Mouse (Mus musculus) limb, embryonic 11.5 days (tissue): Measurements from ENCODE around the gene R3hdm4. TPM values are rescaled to one million over a fixed set of nuclear protein-coding genes. Genes with fewer than 3 reads are reported as not detected.

ENCODE experiments used
- ATAC-seq: fragments of 200-750 bp; cut with Nextera tagmentation; 2 replicates; pipeline ENCODE4 v1.8.0; 2017; ENCODE audit warnings: low read depth; ENCODE audit not compliant: insufficient number of reproducible peaks, low FRiP score, low TSS enrichment
- DNase-seq: peaks from one replicate; pipeline ENCODE4 v3.0.0-alpha.2; 2015; ENCODE audit warnings: low spot score
- H3K27ac ChIP-seq: fragments of 300-500 bp; sonication (generic); replicated peaks from 2 replicates; pipeline ENCODE4 v1.5.1; 2014; ENCODE audit warnings: low read depth, mild to moderate bottlenecking, low read length
- H3K27me3 ChIP-seq: fragments of 300-500 bp; sonication (generic); 2 replicates; pipeline ENCODE4 v1.6.1; 2014; ENCODE audit warnings: mild to moderate bottlenecking, low read length, mixed read lengths; ENCODE audit not compliant: control insufficient read depth, insufficient read depth
- H3K36me3 ChIP-seq: fragments of 300-500 bp; sonication (generic); 2 replicates; pipeline ENCODE4 v1.6.1; 2014; ENCODE audit warnings: mild to moderate bottlenecking, low read length, moderate library complexity, mixed read lengths; ENCODE audit not compliant: control insufficient read depth, insufficient read depth
- H3K4me1 ChIP-seq: fragments of 300-500 bp; sonication (generic); 2 replicates; pipeline ENCODE4 v1.6.1; 2014; ENCODE audit warnings: low read length, mixed read lengths; ENCODE audit not compliant: control insufficient read depth, insufficient read depth
- H3K4me2 ChIP-seq: fragments of 300-500 bp; sonication (generic); 2 replicates; pipeline ENCODE4 v1.6.1; 2014; ENCODE audit warnings: low read depth, mild to moderate bottlenecking, moderate library complexity; ENCODE audit not compliant: severe bottlenecking
- H3K4me3 ChIP-seq: fragments of 300-500 bp; sonication (generic); 2 replicates; pipeline ENCODE4 v1.5.1; 2014; ENCODE audit warnings: low read depth, low read length
- H3K9ac ChIP-seq: fragments of 300-500 bp; sonication (generic); 2 replicates; pipeline ENCODE4 v1.6.1; 2014; ENCODE audit warnings: mild to moderate bottlenecking, low read length
- H3K9me3 ChIP-seq: fragments of 300-500 bp; sonication (generic); 2 replicates; pipeline ENCODE4 v1.6.1; 2016; ENCODE audit warnings: low read length; ENCODE audit not compliant: control insufficient read depth
- WGBS: fragments of 180-500 bp; shearing (Covaris S2); extraction: QIAGEN DNeasy Blood & Tissue Kit; methylation state at CpG from one replicate; pipeline ENCODE4 v1.1.7; 2014; 5-methylcytosine and 5-hydroxymethylcytosine counted together
- polyA plus RNA-seq: library from polyadenylated mRNA; unstranded; fragments of >200 nt; fragmentation: Nextera tagmentation; extraction: Ambion mirVana; gene quantifications from 2 replicates; pipeline ENCODE4 v1.2.1, GENCODE M21; 2014

Gene R3hdm4
- polyA plus RNA-seq, 1 experiment from 2014 or later, result 133 TPM

DNA sequence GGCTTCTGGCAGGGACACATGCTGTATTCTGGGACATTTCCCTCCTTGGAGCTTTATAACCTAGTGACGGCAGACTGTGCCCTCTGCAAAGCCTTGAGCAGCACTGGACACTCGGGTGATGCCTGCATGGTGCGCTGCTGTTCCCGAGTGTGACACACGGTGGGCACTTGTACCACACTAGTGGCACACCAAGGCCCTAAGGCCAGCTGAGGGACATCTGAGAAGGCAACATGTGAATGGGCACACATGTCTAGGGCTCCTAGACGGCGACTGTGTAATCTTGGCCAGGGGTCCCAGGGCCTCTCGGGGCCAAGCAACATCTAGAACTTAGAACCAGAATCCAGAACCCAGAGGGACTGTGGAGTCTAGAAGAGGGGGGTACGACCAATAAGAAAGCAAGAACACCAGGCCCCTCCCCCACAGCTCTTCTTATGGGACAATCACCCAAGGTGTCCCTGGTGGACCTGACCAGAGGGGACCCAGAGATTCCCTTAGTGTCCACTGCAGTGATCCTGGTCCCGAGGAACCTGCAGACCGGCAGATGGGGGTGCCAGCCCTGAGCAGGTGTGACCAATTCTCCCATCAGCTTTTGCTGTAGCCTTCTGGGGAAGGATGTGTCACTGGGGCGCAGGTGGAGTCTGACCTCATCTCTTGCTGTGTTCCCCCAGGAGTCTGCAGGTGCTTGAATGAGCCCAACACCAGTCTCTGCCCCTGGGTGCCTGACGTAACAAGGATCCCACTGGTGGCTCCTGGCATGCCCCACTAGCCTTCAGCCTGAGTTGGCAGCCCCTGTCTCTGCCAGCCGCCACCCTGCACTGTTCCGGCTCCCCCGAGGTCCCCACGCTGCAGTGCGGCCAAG is 9.2 kb upstream of the R3hdm4 start:
- no peaks in the 10 kb centered on the region for H3K9me3 ChIP-seq
- H3K36me3 ChIP-seq, result peaks cover 12% of the 10 kb centered on the region
- H3K27me3 ChIP-seq, result no peaks in the 10 kb centered on the region
- peaks cover 54% of the 10 kb centered on the region for H3K4me1 ChIP-seq
- peak overlapping the region; percentile 22; the same call in 1 of the 2 replicates for H3K4me2 ChIP-seq
- no peak overlapping the region for H3K9ac ChIP-seq
- ATAC-seq (no peak), DNase-seq (no peak)
- H3K4me3 ChIP-seq, result no peak overlapping the region
- H3K27ac ChIP-seq, result no peak overlapping the region
- 88% methylated on average over 18 of the region's 18 CpGs for WGBS

DNA sequence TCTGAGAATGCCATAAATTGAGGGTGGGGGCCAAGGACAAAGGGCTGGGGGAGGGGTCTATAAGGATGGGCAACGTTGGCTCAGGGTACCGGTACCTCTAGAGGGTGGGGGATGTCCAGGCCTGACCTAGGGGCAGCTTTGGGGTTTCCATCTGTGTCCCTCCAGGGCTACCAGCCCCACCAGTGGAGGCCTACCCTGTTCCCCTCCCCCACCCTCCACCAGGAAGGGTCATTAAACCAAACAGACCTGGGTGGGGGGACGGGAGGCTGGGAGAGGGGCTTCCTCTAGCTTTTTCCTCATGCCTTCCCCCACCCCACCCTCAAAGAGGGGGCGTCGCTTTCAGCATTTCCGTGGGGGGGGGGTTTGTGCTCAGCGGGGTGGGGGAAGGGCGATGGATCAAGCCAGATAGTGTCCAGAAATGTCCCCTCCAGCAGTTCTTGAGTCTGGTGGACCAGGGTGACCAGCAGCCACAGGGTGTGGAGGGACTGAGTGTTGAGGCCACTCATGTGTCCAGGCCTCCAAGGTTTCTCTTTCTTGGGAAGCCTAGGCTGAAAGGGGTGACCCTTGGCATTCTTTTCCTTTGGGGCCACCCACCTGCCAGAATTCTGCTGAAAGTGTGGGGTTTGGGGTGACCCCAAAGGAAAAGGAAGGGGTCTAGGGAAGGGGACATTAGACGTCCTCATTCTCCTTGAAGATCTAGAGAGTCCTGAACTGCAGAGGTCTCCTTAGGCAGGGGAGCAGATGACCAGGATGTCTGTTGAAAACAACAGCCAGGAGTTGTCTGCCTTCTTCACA is 8.1 kb upstream of the R3hdm4 start:
- Histone ChIP-seq H3K4me2 (peak overlapping the region; percentile 81), H3K27me3 (no peaks in the 10 kb centered on the region), H3K27ac (peak overlapping the region; percentile 91), H3K4me3 (peak overlapping the region; percentile 98), H3K36me3 (peaks cover 7% of the 10 kb centered on the region; the same call in 1 of the 2 replicates), H3K4me1 (peaks cover 50% of the 10 kb centered on the region), H3K9me3 (no peaks in the 10 kb centered on the region), H3K9ac (peak overlapping the region; percentile 60)
- DNase-seq (peak; percentile 57), ATAC-seq (no peak)
- WGBS, result 8% methylated on average over 9 of the region's 9 CpGs

DNA sequence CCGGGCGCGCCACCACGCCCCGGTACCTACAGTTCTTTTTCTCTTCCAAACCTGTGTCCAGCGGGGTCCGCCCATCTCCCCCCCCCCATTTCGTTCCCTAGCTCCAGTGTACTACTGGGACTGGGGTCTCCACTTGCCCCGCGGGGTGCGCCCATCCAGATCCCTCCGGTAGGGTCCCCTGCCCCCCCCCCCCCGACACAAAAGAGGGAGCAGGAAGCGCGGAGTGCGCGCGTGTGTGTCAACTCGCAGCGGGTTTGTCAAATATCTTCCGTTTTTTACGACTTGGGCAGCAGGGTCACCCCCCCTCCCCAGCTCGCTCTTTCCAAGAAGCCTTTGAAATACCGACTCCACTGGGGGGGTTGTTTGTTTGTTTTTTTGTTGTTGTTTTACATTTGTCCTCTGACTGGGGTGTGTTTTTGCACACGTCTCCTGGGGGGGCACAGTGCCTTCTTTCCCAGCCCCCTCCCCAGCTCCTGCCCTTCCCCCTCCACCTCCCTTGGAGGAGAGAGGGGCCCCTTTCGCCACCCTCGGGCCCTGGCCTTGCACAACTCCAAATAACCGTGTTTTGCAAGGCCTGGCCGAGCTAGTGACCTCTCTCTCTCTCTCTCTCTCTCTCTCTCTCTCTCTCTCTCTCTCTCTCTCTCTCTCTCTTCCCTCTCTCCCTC is 7.2 kb upstream of the R3hdm4 start:
- Histone ChIP-seq H3K36me3 (peaks cover 7% of the 10 kb centered on the region; the same call in 1 of the 2 replicates), H3K27me3 (peaks cover 2% of the 10 kb centered on the region; the same call in 1 of the 2 replicates), H3K4me2 (peak overlapping the region; percentile 81), H3K4me3 (peak overlapping the region; percentile 98), H3K4me1 (peaks cover 41% of the 10 kb centered on the region), H3K9ac (peak overlapping the region; percentile 95), H3K9me3 (no peaks in the 10 kb centered on the region), H3K27ac (peak overlapping the region; percentile 91)
- DNase-seq, result peak; percentile 76
- no peak for ATAC-seq
- WGBS, result under 1% methylated on average over 28 of the region's 29 CpGs

DNA sequence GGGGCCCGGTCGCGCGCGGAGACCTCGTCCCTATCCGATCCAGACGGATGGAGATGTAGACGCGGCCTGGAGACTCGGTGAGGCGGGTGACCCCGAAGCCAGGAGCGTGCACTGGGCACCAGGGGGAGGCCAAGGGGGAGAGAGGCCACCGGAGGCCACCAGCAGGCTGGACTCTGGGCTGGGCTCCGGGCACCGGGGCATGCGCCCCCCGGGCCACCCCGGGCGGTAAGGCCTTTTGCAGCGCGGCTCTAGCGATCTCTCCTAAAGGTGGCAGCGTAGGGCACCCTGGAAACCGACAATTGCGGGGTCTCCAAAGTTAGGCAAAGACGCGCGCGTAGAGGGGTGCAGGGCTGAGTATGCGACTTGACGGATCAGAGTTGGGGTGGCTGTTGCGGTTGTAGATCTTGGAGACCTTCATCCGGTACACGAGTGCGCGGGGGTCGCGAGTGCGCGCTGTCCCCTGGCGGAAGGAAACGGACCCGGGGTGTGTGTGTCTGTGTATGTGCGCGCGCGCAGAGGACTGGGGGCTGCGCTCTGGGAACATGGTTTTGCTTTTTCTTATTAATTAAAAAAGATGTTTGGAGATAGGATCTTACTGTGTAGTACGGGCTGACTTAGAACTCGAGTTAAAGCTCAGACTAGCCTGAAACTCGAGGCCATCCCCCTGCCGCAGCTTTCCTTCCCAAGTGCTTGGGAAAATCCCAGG is 6.5 kb upstream of the R3hdm4 start:
- Histone ChIP-seq H3K27ac (peak overlapping the region; percentile 91), H3K27me3 (peaks cover 8% of the 10 kb centered on the region), H3K4me1 (peaks cover 34% of the 10 kb centered on the region), H3K4me3 (peak overlapping the region; percentile 98), H3K4me2 (peak overlapping the region; percentile 81), H3K36me3 (peaks cover 7% of the 10 kb centered on the region; the same call in 1 of the 2 replicates), H3K9ac (peak overlapping the region; percentile 95), H3K9me3 (peaks cover 2% of the 10 kb centered on the region; the same call in 1 of the 2 replicates)
- DNase-seq, result peak; percentile 80
- ATAC-seq, result peak; percentile 15; the same call in 1 of the 2 replicates
- under 1% methylated on average over 54 of the region's 54 CpGs for WGBS

DNA sequence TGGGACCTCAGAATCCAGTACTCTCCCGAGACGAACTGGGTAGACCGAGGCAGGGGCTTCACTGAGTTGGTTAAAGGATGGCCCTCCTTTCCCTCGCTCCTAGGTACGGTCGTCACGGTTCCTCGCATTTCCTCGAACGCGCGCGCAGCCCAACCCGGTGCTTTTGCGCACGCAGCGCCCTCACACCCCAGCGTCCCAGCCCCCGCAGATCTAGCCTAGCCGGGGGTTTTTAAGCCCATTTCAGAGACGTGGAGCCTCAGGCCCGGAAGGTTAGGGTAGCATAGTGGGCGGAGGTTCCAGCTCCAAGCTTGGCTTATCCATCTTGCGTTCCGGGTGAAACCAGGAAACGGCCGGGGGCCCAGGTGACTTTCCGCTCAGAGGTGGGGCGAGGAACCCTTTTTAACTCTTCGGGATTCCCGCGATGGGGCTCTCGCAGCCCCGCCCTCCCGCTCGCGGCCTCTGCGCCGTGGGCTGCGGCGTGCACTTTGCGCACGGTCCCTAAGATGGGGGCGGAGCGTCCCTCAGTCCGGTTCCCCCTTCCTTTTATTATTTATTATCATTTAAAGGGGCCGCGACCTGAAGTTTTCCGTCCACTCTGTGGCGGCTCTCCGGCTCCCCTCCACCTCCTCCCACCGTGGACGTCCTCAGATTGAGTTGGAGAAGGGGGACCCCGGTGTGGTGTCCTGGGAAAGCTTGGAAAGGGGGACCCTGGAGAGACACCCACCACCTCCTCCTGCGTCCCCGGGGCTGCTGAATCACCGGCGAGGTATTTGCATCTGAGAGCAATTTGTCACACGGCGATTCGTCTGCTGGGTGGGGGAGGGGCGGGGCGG is 5.7 kb upstream of the R3hdm4 start, which contains the start of gene Arid3a:
Gene Arid3a (plus strand): TSS at position 553 of the 833 bp plus-strand sequence.
- Histone ChIP-seq H3K4me3 (peak within 1 kb of the TSS; percentile 98), H3K27ac (peak within 1 kb of the TSS; percentile 91), H3K36me3 (peaks cover 7% of the 10 kb centered on the region; the same call in 1 of the 2 replicates), H3K4me2 (peak within 1 kb of the TSS; percentile 81), H3K9ac (peak within 1 kb of the TSS; percentile 95), H3K9me3 (peaks cover 3% of the 10 kb centered on the region; the same call in 1 of the 2 replicates), H3K27me3 (peaks cover 16% of the 10 kb centered on the region), H3K4me1 (peaks cover 28% of the 10 kb centered on the region)
- DNase-seq (peak; percentile 95), ATAC-seq (peak; percentile 74)
- WGBS, result under 1% methylated on average over 63 of the region's 63 CpGs

DNA sequence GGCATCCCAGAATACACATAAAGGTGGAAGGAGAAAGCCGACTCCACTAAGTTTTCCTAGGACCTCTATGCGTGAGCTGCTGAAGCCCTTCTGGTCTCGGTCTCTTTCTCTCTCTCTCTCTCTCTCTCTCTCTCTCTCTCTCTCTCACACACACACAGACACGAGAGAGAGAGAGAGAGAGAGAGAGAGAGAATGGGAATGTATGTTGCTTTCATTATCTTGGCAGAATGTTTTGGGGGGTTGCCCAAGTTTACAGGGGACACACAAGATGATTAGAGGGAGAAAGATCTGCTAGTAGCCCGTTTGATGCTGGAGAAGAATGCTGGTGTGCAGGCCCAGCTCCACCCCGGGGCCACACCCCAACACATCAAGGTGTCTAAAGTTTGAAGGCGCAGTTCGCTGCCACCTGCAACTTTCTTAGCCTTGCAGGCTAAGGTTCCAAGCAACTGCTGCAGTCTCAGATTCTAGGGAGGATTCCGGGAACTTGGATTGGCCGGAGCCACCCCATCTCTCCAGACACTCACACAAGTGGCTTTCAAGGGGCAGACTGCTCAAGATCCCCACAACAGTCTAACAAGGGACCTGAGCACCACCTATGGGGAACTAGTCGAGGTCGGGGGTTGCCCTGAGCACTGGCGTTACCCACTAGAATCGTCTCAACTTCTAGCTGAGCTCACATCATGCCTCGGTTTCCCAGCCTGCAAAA is 4.9 kb upstream of the R3hdm4 start:
- peak; percentile 56 for DNase-seq
- no peak for ATAC-seq
- H3K9me3 ChIP-seq, result peaks cover 3% of the 10 kb centered on the region; the same call in 1 of the 2 replicates
- H3K4me2 ChIP-seq, result peak overlapping the region; percentile 81
- H3K36me3 ChIP-seq, result peaks cover 4% of the 10 kb centered on the region; the same call in 1 of the 2 replicates
- WGBS, result 14% methylated on average over 15 of the region's 15 CpGs
- H3K4me3 ChIP-seq, result peak overlapping the region; percentile 98
- peaks cover 23% of the 10 kb centered on the region for H3K27me3 ChIP-seq
- H3K27ac ChIP-seq, result 0 out of 2 replicates have a peak overlapping the region, but pooled peaks have one; percentile 3
- H3K9ac ChIP-seq, result peak overlapping the region; percentile 95
- peaks cover 29% of the 10 kb centered on the region for H3K4me1 ChIP-seq
